Mouse (Mus musculus) kidney, adult 2 months (tissue): ENCODE data around the gene Bik. TPM values are rescaled to one million over a fixed set of nuclear protein-coding genes. Genes with fewer than 3 reads are reported as not detected.

Experiments used
- DNase-seq: peaks from one replicate; pipeline ENCODE4 v3.0.0; 2021
- H3K27ac ChIP-seq: fragments of 200-500 bp; 2 replicates; pipeline ENCODE4 v1.5.1; 2012; ENCODE audit warnings: low read depth, low read length, control low read depth, inconsistent platforms; ENCODE audit not compliant: insufficient read depth
- H3K27me3 ChIP-seq: fragments of 200-500 bp; replicated peaks from 2 replicates; pipeline ENCODE4 v1.6.1; 2012; ENCODE audit warnings: mild to moderate bottlenecking, moderate library complexity, low read length, inconsistent platforms; ENCODE audit not compliant: control insufficient read depth, insufficient read depth
- H3K36me3 ChIP-seq: fragments of 200-500 bp; 2 replicates; pipeline ENCODE4 v1.6.1; 2012; ENCODE audit warnings: mild to moderate bottlenecking, moderate library complexity, low read length, inconsistent platforms; ENCODE audit not compliant: control insufficient read depth, insufficient read depth
- H3K4me1 ChIP-seq: fragments of 200-500 bp; 2 replicates; pipeline ENCODE4 v1.6.1; 2011; ENCODE audit warnings: low read length; ENCODE audit not compliant: control insufficient read depth, insufficient read depth
- H3K4me3 ChIP-seq: fragments of 200-500 bp; 2 replicates; pipeline ENCODE4 v1.5.1; 2011; ENCODE audit warnings: mild to moderate bottlenecking, low read depth, low read length, control low read depth; ENCODE audit not compliant: insufficient read depth
- CTCF ChIP-seq: fragments of 200-500 bp; conservative IDR thresholded peaks from 2 replicates; pipeline ENCODE4 v1.5.1; 2011; ENCODE audit warnings: low read depth, mild to moderate bottlenecking, control low read depth, low read length, moderate library complexity, mixed read lengths; ENCODE audit not compliant: insufficient read depth, insufficient read length
- POLR2A ChIP-seq: fragments of 200-500 bp; IDR thresholded peaks from one replicate; pipeline ENCODE4 v1.6.1; 2011; ENCODE audit warnings: low read depth, low read length, control low read depth
- WGBS: fragments of 180-500 bp; shearing (Covaris S2); methylation state at CpG from one replicate; pipeline ENCODE4 v1.1.7; 2018; 5-methylcytosine and 5-hydroxymethylcytosine counted together
- polyA plus RNA-seq: library from polyadenylated mRNA; depleted of rRNA; stranded (reverse); fragments of >200 nt; gene quantifications from 2 replicates; pipeline ENCODE4 v1.2.3, GENCODE M21; 2012

The Bik gene
- polyA plus RNA-seq, 1 experiment, result 20.8 TPM

DNA sequence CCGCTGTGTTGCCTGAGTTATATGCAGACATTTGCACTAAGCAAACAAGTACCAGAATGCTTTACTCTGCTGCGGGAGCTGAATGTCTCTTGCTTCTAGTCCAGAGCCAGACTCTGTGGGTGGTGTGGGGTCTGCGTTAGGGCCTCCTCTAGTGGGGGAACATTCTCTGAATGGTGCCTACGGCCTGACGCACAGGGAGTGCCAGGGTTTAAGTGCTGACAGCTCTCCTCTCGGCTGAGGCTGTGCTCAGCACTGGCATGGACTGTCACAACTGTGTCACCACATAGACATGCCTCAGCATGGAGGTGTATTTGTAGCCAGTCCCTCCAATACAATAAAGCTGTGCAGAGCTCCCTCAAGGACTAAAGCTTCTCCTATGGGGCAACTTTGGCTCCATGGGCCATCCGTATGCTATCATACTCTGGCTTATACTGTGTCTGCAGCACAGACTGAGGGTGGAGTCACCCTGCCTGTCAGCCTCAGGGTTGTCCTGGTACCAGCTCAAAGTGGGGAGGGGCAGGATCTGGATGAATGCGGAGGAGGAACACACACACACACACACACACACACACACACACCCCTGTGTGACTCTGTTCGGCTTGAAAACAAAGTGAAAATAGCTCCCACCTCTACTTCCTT lies 39.1 kb upstream of the Bik start:
- TF ChIP-seq CTCF, result no peak
- TF ChIP-seq POLR2A, result no peak
- no peak for DNase-seq
- H3K27me3 ChIP-seq, result no peaks in the 10 kb centered on the region
- H3K36me3 ChIP-seq, result no peaks in the 10 kb centered on the region; the same call in 1 of the 2 replicates
- no peak overlapping the region for H3K27ac ChIP-seq
- H3K4me1 ChIP-seq, result no peaks in the 10 kb centered on the region
- H3K4me3 ChIP-seq, result no peak overlapping the region
- WGBS, result 92% methylated on average over 9 of the region's 9 CpGs

DNA sequence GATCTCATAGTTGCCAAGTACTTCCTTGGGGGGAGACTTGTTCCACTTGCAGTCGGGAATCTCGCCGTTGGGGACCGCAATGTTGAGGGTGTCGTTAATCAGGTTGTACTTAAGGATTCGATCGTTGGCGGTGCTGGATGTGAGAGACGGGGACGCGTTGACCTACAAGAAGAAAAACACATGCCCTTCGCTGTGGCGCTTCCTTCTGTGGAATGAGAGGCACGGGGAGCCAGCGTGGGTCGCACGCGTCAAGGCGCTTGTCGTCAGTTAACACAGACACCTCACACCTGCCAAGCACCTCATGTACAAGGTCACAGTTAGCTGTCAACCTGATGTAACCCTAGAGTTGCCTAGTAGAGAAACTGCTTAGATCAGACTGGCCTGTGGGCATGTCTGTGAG lies 37.2 kb upstream of the Bik start:
- Histone ChIP-seq H3K27ac (no peak overlapping the region), H3K36me3 (no peaks in the 10 kb centered on the region; the same call in 1 of the 2 replicates), H3K4me3 (no peak overlapping the region), H3K4me1 (no peaks in the 10 kb centered on the region), H3K27me3 (no peaks in the 10 kb centered on the region)
- DNase-seq, result no peak
- TF ChIP-seq CTCF (no peak), POLR2A (no peak)
- 93% methylated on average over 20 of the region's 20 CpGs for WGBS

DNA sequence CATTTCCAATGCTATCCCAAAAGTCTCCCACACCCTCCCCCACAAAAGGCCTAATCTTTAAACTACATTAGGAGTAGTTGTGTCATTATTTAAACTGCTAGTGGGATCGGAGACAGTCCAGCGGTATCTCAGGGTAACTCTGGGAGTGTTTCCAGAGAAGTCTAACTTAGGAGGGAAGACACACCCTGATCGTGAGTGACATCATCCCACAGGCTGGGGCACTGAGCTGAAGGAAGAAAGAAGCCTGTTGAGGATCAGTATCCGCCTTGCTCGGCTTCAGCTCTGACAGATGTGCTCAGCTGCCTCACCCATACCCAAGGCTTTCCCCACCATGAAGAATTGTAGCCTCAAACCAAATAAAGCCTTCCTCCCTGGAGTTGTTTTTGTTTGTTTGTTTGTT lies 34.8 kb upstream of the Bik start:
- WGBS, result 80% methylated on average over 5 of the region's 5 CpGs
- no peak for DNase-seq
- Histone ChIP-seq H3K27ac (no peak overlapping the region), H3K4me3 (no peak overlapping the region), H3K27me3 (no peaks in the 10 kb centered on the region), H3K4me1 (no peaks in the 10 kb centered on the region), H3K36me3 (no peaks in the 10 kb centered on the region; the same call in 1 of the 2 replicates)
- TF ChIP-seq POLR2A, result no peak

DNA sequence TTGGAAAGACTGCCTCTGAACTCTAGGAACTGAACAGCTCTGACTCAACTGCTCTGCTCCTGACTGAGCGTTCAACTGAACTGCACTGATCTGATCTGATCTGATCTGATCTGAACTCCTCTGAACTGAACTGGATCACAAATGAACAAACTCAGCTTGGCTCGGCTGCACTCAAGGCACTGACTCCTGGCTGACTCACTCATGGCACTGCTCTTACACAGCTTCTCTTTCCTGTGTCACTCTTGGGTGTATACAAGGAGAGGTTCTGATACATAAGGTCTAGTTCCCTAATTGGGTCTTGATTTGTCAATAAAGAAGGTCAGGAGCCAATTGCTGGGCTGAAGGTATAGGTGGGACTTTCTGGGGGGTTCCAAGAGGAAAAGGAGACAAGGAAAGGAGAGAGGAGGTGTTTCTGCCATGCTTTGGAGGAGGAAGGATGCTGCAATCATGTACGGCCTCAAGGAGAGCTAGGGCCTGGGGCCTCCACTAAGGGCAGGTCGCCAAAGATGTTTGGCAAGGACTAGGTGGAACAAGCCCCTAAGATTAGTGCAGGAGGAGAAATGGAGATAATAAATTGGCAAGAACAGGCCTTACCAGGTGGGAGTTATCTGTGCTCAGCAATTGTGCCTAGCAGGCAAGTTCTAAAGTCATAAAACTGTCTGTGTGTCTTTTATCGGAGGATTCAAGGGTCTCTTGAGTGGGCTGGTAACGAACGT lies 32.6 kb upstream of the Bik start:
- TF ChIP-seq POLR2A (no peak), CTCF (no peak)
- DNase-seq, result no peak
- H3K4me1 ChIP-seq, result no peaks in the 10 kb centered on the region
- H3K4me3 ChIP-seq, result no peak overlapping the region
- H3K27me3 ChIP-seq, result no peaks in the 10 kb centered on the region
- WGBS, result 83% methylated on average over 7 of the region's 7 CpGs
- H3K27ac ChIP-seq, result no peak overlapping the region
- H3K36me3 ChIP-seq, result no peaks in the 10 kb centered on the region; the same call in 1 of the 2 replicates

DNA sequence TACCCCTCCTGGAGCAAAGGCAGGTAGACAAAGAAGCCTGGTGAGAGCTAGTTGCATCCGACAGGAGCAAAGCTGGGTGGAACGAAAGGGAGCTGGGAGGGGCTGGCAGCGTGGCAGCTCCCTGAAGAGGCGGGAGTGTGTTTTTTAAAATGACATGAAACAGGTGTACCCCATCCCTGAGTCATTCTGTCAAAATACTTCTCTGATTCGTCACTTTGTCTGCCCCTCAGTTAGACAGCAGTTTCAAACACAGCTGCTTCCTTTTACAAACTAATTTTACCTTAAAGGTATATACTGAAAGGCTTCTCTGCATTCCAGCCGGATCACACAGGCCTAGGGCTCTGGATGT lies 32.1 kb upstream of the Bik start:
- no peak for DNase-seq
- WGBS, result 87% methylated on average over 6 of the region's 6 CpGs
- Histone ChIP-seq H3K4me3 (no peak overlapping the region), H3K4me1 (no peaks in the 10 kb centered on the region), H3K27ac (no peak overlapping the region), H3K27me3 (no peaks in the 10 kb centered on the region), H3K36me3 (no peaks in the 10 kb centered on the region; the same call in 1 of the 2 replicates)
- TF ChIP-seq CTCF, result no peak
- no peak for TF ChIP-seq POLR2A

DNA sequence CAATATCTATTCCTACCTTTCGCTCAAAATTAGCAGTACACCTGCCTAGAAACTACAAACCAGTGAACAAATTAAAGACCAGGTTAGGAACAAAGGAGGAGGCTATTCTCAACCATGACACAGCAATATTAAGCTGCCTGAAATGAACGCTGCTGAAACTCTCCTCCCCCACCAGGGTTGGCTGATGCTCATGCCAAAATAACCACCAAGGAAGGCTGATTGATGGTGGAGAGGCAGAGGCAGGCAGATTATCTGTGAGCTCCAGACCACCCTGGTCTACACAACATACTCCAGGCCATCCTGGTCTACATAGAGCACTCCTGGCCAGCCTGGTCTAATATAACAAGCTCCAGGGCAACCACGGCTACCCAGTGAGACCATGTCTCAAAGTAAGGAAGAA lies 31.5 kb upstream of the Bik start:
- H3K4me3 ChIP-seq, result no peak overlapping the region
- no peaks in the 10 kb centered on the region; the same call in 1 of the 2 replicates for H3K36me3 ChIP-seq
- TF ChIP-seq POLR2A (no peak), CTCF (no peak)
- 79% methylated on average over 3 of the region's 3 CpGs for WGBS
- H3K27ac ChIP-seq, result no peak overlapping the region
- H3K27me3 ChIP-seq, result no peaks in the 10 kb centered on the region
- no peak for DNase-seq
- H3K4me1 ChIP-seq, result no peaks in the 10 kb centered on the region

DNA sequence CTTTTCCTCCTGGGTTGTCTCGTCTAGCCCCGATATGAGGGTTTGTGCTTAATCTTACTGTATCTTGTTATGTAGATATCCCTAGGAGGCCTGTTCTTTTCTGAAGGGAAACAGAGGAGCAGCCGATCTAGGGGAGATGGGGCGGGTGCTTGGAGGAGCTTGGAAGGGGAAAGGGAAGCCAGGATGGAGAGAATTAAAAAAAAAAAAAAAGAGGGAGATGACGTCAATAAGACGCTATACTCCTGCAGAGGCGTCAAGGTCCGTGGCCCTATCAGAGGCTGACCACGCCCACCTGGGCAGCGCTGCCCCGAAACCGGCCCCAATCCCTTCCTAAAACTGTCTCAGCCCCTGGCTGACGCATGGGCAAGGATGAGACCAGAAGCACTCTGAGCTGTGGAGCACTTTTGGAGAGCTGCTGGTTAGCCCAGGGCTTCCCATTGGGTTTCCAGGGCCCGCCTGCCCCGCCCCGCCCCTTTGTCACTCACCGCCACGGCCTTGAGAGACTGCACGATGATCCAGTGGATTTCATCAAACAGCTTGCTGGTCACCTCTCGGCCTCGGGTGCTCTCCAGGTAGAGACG lies 30.8 kb upstream of the Bik start:
- Histone ChIP-seq H3K4me3 (no peak overlapping the region), H3K27me3 (no peaks in the 10 kb centered on the region), H3K27ac (no peak overlapping the region), H3K36me3 (no peaks in the 10 kb centered on the region; the same call in 1 of the 2 replicates), H3K4me1 (no peaks in the 10 kb centered on the region)
- WGBS, result 91% methylated on average over 22 of the region's 22 CpGs
- TF ChIP-seq CTCF, result no peak
- no peak for TF ChIP-seq POLR2A
- DNase-seq, result no peak
